In genomic region chr15:63678921-63679320, GRCm38 (mm10) we compare ENCODE assay signal across 12 mouse cellular contexts.
"Had no signal": no experiment of that assay in that cellular context is flagged by ENCODE, and none has a peak within 500 bp of the region (broad histone marks: within the 10 kb centered on the region; RNA-seq: fewer than 3 reads in every experiment).

No protein-coding gene starts in this region.

- H3K4me2 ChIP-seq: limb, embryonic 15.5 days; liver, embryonic 15.5 days; lung, embryonic 14.5 days; midbrain, embryonic 13.5 days had no signal

- ATAC-seq: intestine, postnatal 0 days; midbrain, embryonic 13.5 days had no signal

- H3K36me3 ChIP-seq: limb, embryonic 15.5 days; liver, embryonic 15.5 days; midbrain, embryonic 13.5 days had no signal

- DNase-seq: kidney, adult 9 months; kidney, postnatal 14 days; layer of hippocampus, adult 9-11 months; layer of hippocampus, postnatal 36 days; lung, embryonic 14.5 days; right cerebral cortex, adult 18-20 months; thymus, adult 18-20 months; thymus, postnatal 14 days had no signal

- H3K4me1 ChIP-seq: liver, embryonic 15.5 days had no signal

- H3K9me3 ChIP-seq: limb, embryonic 15.5 days; liver, embryonic 15.5 days; midbrain, embryonic 13.5 days had no signal

- H3K27me3 ChIP-seq: limb, embryonic 15.5 days; liver, embryonic 15.5 days had no signal

- H3K4me3 ChIP-seq: limb, embryonic 15.5 days; liver, embryonic 15.5 days; midbrain, embryonic 13.5 days had no signal

- H3K9ac ChIP-seq: limb, embryonic 15.5 days; liver, embryonic 15.5 days; lung, embryonic 14.5 days; midbrain, embryonic 13.5 days had no signal

- H3K27ac ChIP-seq: limb, embryonic 15.5 days; liver, embryonic 15.5 days; midbrain, embryonic 13.5 days had no signal
